Mouse (Mus musculus): ENCODE measurements around the gene Cdk10. TPM values are rescaled to one million over a fixed set of nuclear protein-coding genes. Genes with fewer than 3 reads are reported as not detected.

Cdk10 gene
- polyA plus RNA-seq (2015; fragmentation: Nextera tagmentation; extraction: Ambion mirVana) = 27.2 and 30.8 TPM in 2 replicates

GRCm38 (mm10) chr8:123224278-123225266 lies at the start of gene Cdk10:
Gene Cdk10 (plus strand): TSS chr8:123224842.

GRCm38 (mm10) chr8:123185566-123186409 lies 38.9 kb upstream of the Cdk10 start, which contains the start of gene Dpep1:
Gene Dpep1 (plus strand): TSS chr8:123186242.

GRCm38 (mm10) chr8:123212321-123213117 lies 12.1 kb upstream of the Cdk10 start, which contains the start of the genes Chmp1a and Spata33:
Gene Chmp1a (minus strand): TSS chr8:123212763.
Gene Spata33 (plus strand): TSS chr8:123212832.

GRCm38 (mm10) chr8:123235520-123236497 lies 11.2 kb downstream of the Cdk10 start, which contains the start of gene Spata2l:
Gene Spata2l (minus strand): TSS chr8:123236233.

GRCm38 (mm10) chr8:123254099-123254885 lies 29.6 kb downstream of the Cdk10 start, which contains the start of the genes Zfp276 and Vps9d1:
Gene Zfp276 (plus strand): TSS chr8:123254195.
Gene Vps9d1 (minus strand): TSS chr8:123254348.

Other genes with a start within 250 kb of the Cdk10 start
- 49.6 and 63.9 TPM in 2 replicates for gene Ankrd11, start 182.6 kb upstream of the Cdk10 start, polyA plus RNA-seq (2015; fragmentation: Nextera tagmentation; extraction: Ambion mirVana)
- gene Spg7, start 161.9 kb upstream of the Cdk10 start, polyA plus RNA-seq (2015; fragmentation: Nextera tagmentation; extraction: Ambion mirVana) = 30.4 and 53.2 TPM in 2 replicates
- 1,556 and 1,800 TPM in 2 replicates for gene Rpl13, start 122.5 kb upstream of the Cdk10 start, polyA plus RNA-seq (2015; fragmentation: Nextera tagmentation; extraction: Ambion mirVana)
- gene Cpne7, start 107.5 kb upstream of the Cdk10 start, polyA plus RNA-seq (2015; fragmentation: Nextera tagmentation; extraction: Ambion mirVana) = 1.9 and 2.1 TPM in 2 replicates
- 32.0 and 64.8 TPM in 2 replicates for gene Sult5a1, start 66.5 kb upstream of the Cdk10 start, polyA plus RNA-seq (2015; fragmentation: Nextera tagmentation; extraction: Ambion mirVana)
- 39.7 and 90.2 TPM in 2 replicates for gene Dpep1, start 38.6 kb upstream of the Cdk10 start, polyA plus RNA-seq (2015; fragmentation: Nextera tagmentation; extraction: Ambion mirVana)
- 135 and 154 TPM in 2 replicates for gene Chmp1a, start 12.1 kb upstream of the Cdk10 start, polyA plus RNA-seq (2015; fragmentation: Nextera tagmentation; extraction: Ambion mirVana)
- 4.3 and 5.1 TPM in 2 replicates for gene Spata33, start 12.0 kb upstream of the Cdk10 start, polyA plus RNA-seq (2015; fragmentation: Nextera tagmentation; extraction: Ambion mirVana)
- 3.3 and 8.4 TPM in 2 replicates for gene Spata2l, start 11.4 kb downstream of the Cdk10 start, polyA plus RNA-seq (2015; fragmentation: Nextera tagmentation; extraction: Ambion mirVana)
- gene Zfp276, start 29.4 kb downstream of the Cdk10 start, polyA plus RNA-seq (2015; fragmentation: Nextera tagmentation; extraction: Ambion mirVana) = 11.6 and 13.3 TPM in 2 replicates
- gene Vps9d1, start 29.5 kb downstream of the Cdk10 start, polyA plus RNA-seq (2015; fragmentation: Nextera tagmentation; extraction: Ambion mirVana) = 17.0 and 18.7 TPM in 2 replicates
- 5.5 and 11.5 TPM in 2 replicates for gene Fanca, start 93.7 kb downstream of the Cdk10 start, polyA plus RNA-seq (2015; fragmentation: Nextera tagmentation; extraction: Ambion mirVana)
- 4.2 and 6.7 TPM in 2 replicates for gene Spire2, start 107.9 kb downstream of the Cdk10 start, polyA plus RNA-seq (2015; fragmentation: Nextera tagmentation; extraction: Ambion mirVana)
- 127 and 188 TPM in 2 replicates for gene Tcf25, start 148.9 kb downstream of the Cdk10 start, polyA plus RNA-seq (2015; fragmentation: Nextera tagmentation; extraction: Ambion mirVana)
- 0.05 TPM in 1 of 2 replicates, not detected in the other for gene Mc1r, start 182.3 kb downstream of the Cdk10 start, polyA plus RNA-seq (2015; fragmentation: Nextera tagmentation; extraction: Ambion mirVana)
- 93.9 and 334 TPM in 2 replicates for gene Tubb3, start 186.6 kb downstream of the Cdk10 start, polyA plus RNA-seq (2015; fragmentation: Nextera tagmentation; extraction: Ambion mirVana)
- gene Def8, start 198.7 kb downstream of the Cdk10 start, polyA plus RNA-seq (2015; fragmentation: Nextera tagmentation; extraction: Ambion mirVana) = 21.8 and 22.2 TPM in 2 replicates